ENCODE assay signal across 8 mouse cellular contexts in the genomic region with DNA sequence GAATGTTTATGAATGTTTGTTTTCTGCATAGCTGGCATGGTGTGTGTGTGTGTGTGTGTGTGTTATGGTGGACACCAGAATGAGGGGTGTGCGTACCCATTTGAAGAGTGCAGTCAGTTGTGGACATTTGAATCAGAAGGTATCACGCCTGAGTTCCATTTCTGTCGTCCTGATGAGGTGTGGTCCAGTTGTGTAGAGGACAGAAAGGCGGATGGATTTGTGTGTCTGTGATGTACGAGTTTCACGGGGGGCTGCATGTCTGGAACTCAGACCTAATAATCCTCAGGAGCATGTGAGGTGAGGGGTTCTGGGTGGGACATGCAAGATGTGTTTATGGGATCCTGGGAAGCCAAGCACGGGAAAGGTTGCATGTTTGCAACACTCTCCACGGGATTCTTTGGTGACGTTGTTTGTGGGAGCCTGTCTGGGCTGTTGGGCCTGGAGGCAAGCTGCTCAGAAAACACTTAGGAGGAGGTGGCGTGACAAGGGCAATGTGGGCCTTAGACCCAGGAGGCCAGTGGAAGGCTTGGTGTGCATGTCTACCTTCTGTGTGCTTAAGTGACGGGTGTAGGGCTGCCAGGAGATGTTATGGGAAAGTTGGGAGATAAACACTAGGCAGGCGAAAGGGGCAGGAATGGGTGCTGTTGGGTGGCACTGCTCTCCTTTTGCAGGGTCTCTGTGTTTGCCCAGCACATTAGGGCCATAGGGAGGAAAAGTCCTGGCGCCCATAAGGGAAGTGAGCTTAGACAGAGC. TPM values are rescaled to one million over a fixed set of nuclear protein-coding genes. Genes with fewer than 3 reads are reported as not detected.
DNase-seq lines count a peak whose midpoint lies in the region; ATAC-seq and TF ChIP-seq lines count a peak whose summit lies in the region.

No protein-coding gene starts in this region.

- no peak for TF ChIP-seq CTCF in embryonic fibroblast, embryonic 13.5 days (IDR thresholded peaks at IDR 0.05; ENCODE audit: borderline replicate concordance, insufficient read depth, low read length)
- TF ChIP-seq CTCF in intestine, postnatal 0 days (IDR thresholded peaks at IDR 0.05; ENCODE audit: low read depth), result no peak

- no peaks in the 10 kb centered on the region for H3K36me3 ChIP-seq in forebrain, embryonic 10.5 days (replicated peaks)
- H3K36me3 ChIP-seq in forebrain, embryonic 11.5 days (ENCODE audit: control insufficient read depth, insufficient read depth, low read length), result no peaks in the 10 kb centered on the region
- peaks cover 4% of the 10 kb centered on the region; the same call in 1 of the 2 replicates for H3K36me3 ChIP-seq in intestine, postnatal 0 days (ENCODE audit: control insufficient read depth, insufficient read depth)
- H3K36me3 ChIP-seq in macrophage (ENCODE audit: inconsistent target), result no peaks in the 10 kb centered on the region

- DNase-seq in forebrain, embryonic 10.5 days (ENCODE audit: extremely low spot score, low spot score), result no peak
- no peak for DNase-seq in forebrain, embryonic 11.5 days (ENCODE audit: low spot score)
- no peak for DNase-seq in thymus, postnatal 36 days
- no peak for DNase-seq in gastrocnemius, postnatal 14 days
- no peak for DNase-seq in spleen, adult 12 weeks (ENCODE audit: low spot score)

- H3K4me1 ChIP-seq in forebrain, embryonic 10.5 days, result peaks cover 30% of the 10 kb centered on the region
- H3K4me1 ChIP-seq in forebrain, embryonic 11.5 days (replicated peaks; ENCODE audit: control insufficient read depth, insufficient read depth, low read length), result no peaks in the 10 kb centered on the region; the same call in 1 of the 2 replicates
- peaks cover 13% of the 10 kb centered on the region; the same call in 1 of the 2 replicates for H3K4me1 ChIP-seq in embryonic fibroblast, embryonic 13.5 days (ENCODE audit: control insufficient read depth, insufficient read depth, low read length)
- H3K4me1 ChIP-seq in intestine, postnatal 0 days (replicated peaks; ENCODE audit: control insufficient read depth, insufficient read depth, low read length), result no peaks in the 10 kb centered on the region

- peaks cover 20% of the 10 kb centered on the region for H3K27me3 ChIP-seq in forebrain, embryonic 10.5 days (ENCODE audit: poor library complexity, severe bottlenecking)
- H3K27me3 ChIP-seq in forebrain, embryonic 11.5 days (ENCODE audit: control insufficient read depth, insufficient read depth, low read length), result no peaks in the 10 kb centered on the region
- no peaks in the 10 kb centered on the region for H3K27me3 ChIP-seq in intestine, postnatal 0 days (replicated peaks; ENCODE audit: control insufficient read depth, insufficient read depth, low read length)

- H3K27ac ChIP-seq in forebrain, embryonic 10.5 days, result no peak overlapping the region
- no peak overlapping the region for H3K27ac ChIP-seq in forebrain, embryonic 11.5 days (ENCODE audit: low read depth, low read length)
- no peak overlapping the region for H3K27ac ChIP-seq in embryonic fibroblast, embryonic 13.5 days (ENCODE audit: insufficient read depth, low read length)
- no peak overlapping the region for H3K27ac ChIP-seq in intestine, postnatal 0 days (ENCODE audit: low read depth, low read length)
- no peak overlapping the region for H3K27ac ChIP-seq in macrophage

- no peak for ATAC-seq in forebrain, embryonic 11.5 days (replicated peaks; ENCODE audit: low FRiP score)
- ATAC-seq in intestine, postnatal 0 days, result no peak

- H3K4me2 ChIP-seq in forebrain, embryonic 11.5 days (ENCODE audit: low read depth, low read length, severe bottlenecking), result no peak overlapping the region
- H3K4me2 ChIP-seq in intestine, postnatal 0 days (replicated peaks; ENCODE audit: low read depth), result peak overlapping the region; percentile 93

- no peak for TF ChIP-seq POLR2A in embryonic fibroblast, embryonic 13.5 days (IDR thresholded peaks at IDR 0.05; ENCODE audit: low read depth, low read length)

- intact Hi-C loops in gastrocnemius, postnatal 14 days (cut with DNase I; ENCODE audit: low total_unique reads), result no loop called here

- H3K79me2 ChIP-seq in macrophage (ENCODE audit: inconsistent target), result peaks cover 46% of the 10 kb centered on the region

- WGBS in forebrain, embryonic 10.5 days, result 68% methylated on average over 13 of the region's 13 CpGs
- WGBS in forebrain, embryonic 11.5 days, result 67% methylated on average over 13 of the region's 13 CpGs
- 61% methylated on average over 13 of the region's 13 CpGs for WGBS in intestine, postnatal 0 days
- 91% methylated on average over 13 of the region's 13 CpGs for WGBS in macrophage (ENCODE audit: missing documents)

- H3K4me3 ChIP-seq in forebrain, embryonic 10.5 days, result peak overlapping the region; percentile 92
- no peak overlapping the region for H3K4me3 ChIP-seq in forebrain, embryonic 11.5 days (ENCODE audit: low read depth, low read length)
- H3K4me3 ChIP-seq in embryonic fibroblast, embryonic 13.5 days (ENCODE audit: insufficient read depth, low read length), result peak overlapping the region; percentile 88
- H3K4me3 ChIP-seq in intestine, postnatal 0 days (ENCODE audit: low read depth, low read length), result peak overlapping the region; percentile 93
- peak overlapping the region; percentile 53 for H3K4me3 ChIP-seq in macrophage (ENCODE audit: inconsistent target)

- no peak overlapping the region for H3K9ac ChIP-seq in forebrain, embryonic 11.5 days (ENCODE audit: low read length)
- H3K9ac ChIP-seq in intestine, postnatal 0 days (ENCODE audit: low read depth, low read length), result peak overlapping the region; percentile 91; the same call in 1 of the 2 replicates

- H3K9me3 ChIP-seq in forebrain, embryonic 10.5 days, result no peaks in the 10 kb centered on the region
- H3K9me3 ChIP-seq in forebrain, embryonic 11.5 days (ENCODE audit: control insufficient read depth, low read length), result no peaks in the 10 kb centered on the region
- H3K9me3 ChIP-seq in intestine, postnatal 0 days (ENCODE audit: control insufficient read depth), result no peaks in the 10 kb centered on the region

RNA-seq across cellular contexts. Expression of a gene that starts 1.3 kb away (rescaled TPM):
- 0.46 and 0.77 TPM in 2 replicates for polyA plus RNA-seq in forebrain, embryonic 10.5 days (2016; fragmentation: Nextera tagmentation; extraction: Ambion mirVana)
- 1.1 and 1.4 TPM in 2 replicates for polyA plus RNA-seq in forebrain, embryonic 11.5 days (2014; fragmentation: Nextera tagmentation; extraction: Ambion mirVana)
- 22.6 and 28.5 TPM in 2 replicates for polyA plus RNA-seq in embryonic fibroblast, embryonic 13.5 days (2011; ENCODE audit: insufficient read length, low read depth, missing spikeins)
- polyA plus RNA-seq in intestine, postnatal 0 days (2015; fragmentation: Nextera tagmentation; extraction: Ambion mirVana), result 2.1 and 2.4 TPM in 2 replicates
- 10 to 100 TPM in 21 of 26 experiments, 1 to 10 TPM in 5; 6.7 to 40.7 (median 21.4) TPM for total RNA-seq in macrophage (2018; cell fraction: chromatin; rRNA removed)
- total RNA-seq in macrophage (2018; cell fraction: cytosol; rRNA removed), result 10 to 100 TPM in 25 of 26 experiments, 1 to 10 TPM in 1; 8.5 to 18.3 (median 13.5) TPM
- total RNA-seq in macrophage (2018; cell fraction: nucleus; rRNA removed), result 10 to 100 TPM in 22 of 26 experiments, 1 to 10 TPM in 4; 6.5 to 34.8 (median 18.1) TPM
- polyA plus RNA-seq in macrophage (2018), result 11.6 to 17.8 TPM (median 12.0 TPM) in 3 replicates
- 10 to 100 TPM; 18.2 to 21.3 TPM for total RNA-seq in gastrocnemius, postnatal 14 days (2021)

RNA-seq across cellular contexts. Expression of a gene that starts 5.3 kb away (rescaled TPM):
- 0.14 TPM in 1 of 2 replicates, not detected in the other for polyA plus RNA-seq in forebrain, embryonic 10.5 days (2016; fragmentation: Nextera tagmentation; extraction: Ambion mirVana)
- polyA plus RNA-seq in forebrain, embryonic 11.5 days (2014; fragmentation: Nextera tagmentation; extraction: Ambion mirVana), result not detected in 2 replicates
- polyA plus RNA-seq in embryonic fibroblast, embryonic 13.5 days (2011; ENCODE audit: insufficient read length, low read depth, missing spikeins), result not detected in 2 replicates
- polyA plus RNA-seq in intestine, postnatal 0 days (2015; fragmentation: Nextera tagmentation; extraction: Ambion mirVana), result 0.09 and 0.12 TPM in 2 replicates
- total RNA-seq in macrophage (2018; cell fraction: chromatin; rRNA removed), result not detected
- not detected for total RNA-seq in macrophage (2018; cell fraction: cytosol; rRNA removed)
- total RNA-seq in macrophage (2018; cell fraction: nucleus; rRNA removed), result not detected
- not detected in 3 replicates for polyA plus RNA-seq in macrophage (2018)
- total RNA-seq in gastrocnemius, postnatal 14 days (2021), result not detected

RNA-seq across cellular contexts. Expression of a gene that starts 8.6 kb away (rescaled TPM):
- polyA plus RNA-seq in forebrain, embryonic 10.5 days (2016; fragmentation: Nextera tagmentation; extraction: Ambion mirVana), result 32.9 and 34.5 TPM in 2 replicates
- 61.2 and 65.7 TPM in 2 replicates for polyA plus RNA-seq in forebrain, embryonic 11.5 days (2014; fragmentation: Nextera tagmentation; extraction: Ambion mirVana)
- polyA plus RNA-seq in embryonic fibroblast, embryonic 13.5 days (2011; ENCODE audit: insufficient read length, low read depth, missing spikeins), result 82.6 and 90.9 TPM in 2 replicates
- 13.3 and 14.0 TPM in 2 replicates for polyA plus RNA-seq in intestine, postnatal 0 days (2015; fragmentation: Nextera tagmentation; extraction: Ambion mirVana)
- total RNA-seq in macrophage (2018; cell fraction: chromatin; rRNA removed), result 100 to 1,000 TPM in 17 of 26 experiments, 10 to 100 TPM in 9; 44.9 to 203 (median 109) TPM
- 100 to 1,000 TPM in 13 of 26 experiments, 10 to 100 TPM in 13; 62.8 to 142 (median 98.7) TPM for total RNA-seq in macrophage (2018; cell fraction: cytosol; rRNA removed)
- total RNA-seq in macrophage (2018; cell fraction: nucleus; rRNA removed), result 100 to 1,000 TPM in 20 of 26 experiments, 10 to 100 TPM in 6; 55.8 to 150 (median 113) TPM
- 63.4 to 133 TPM (median 79.6 TPM) in 3 replicates for polyA plus RNA-seq in macrophage (2018)
- total RNA-seq in gastrocnemius, postnatal 14 days (2021), result 10 to 100 TPM; 36.4 to 39.1 TPM

RNA-seq across cellular contexts. Expression of a gene that starts 28.7 kb away (rescaled TPM):
- 1.0 and 1.5 TPM in 2 replicates for polyA plus RNA-seq in forebrain, embryonic 10.5 days (2016; fragmentation: Nextera tagmentation; extraction: Ambion mirVana)
- 0.73 and 1.1 TPM in 2 replicates for polyA plus RNA-seq in forebrain, embryonic 11.5 days (2014; fragmentation: Nextera tagmentation; extraction: Ambion mirVana)
- 4.6 and 7.2 TPM in 2 replicates for polyA plus RNA-seq in embryonic fibroblast, embryonic 13.5 days (2011; ENCODE audit: insufficient read length, low read depth, missing spikeins)
- 2.4 and 2.8 TPM in 2 replicates for polyA plus RNA-seq in intestine, postnatal 0 days (2015; fragmentation: Nextera tagmentation; extraction: Ambion mirVana)
- under 1 TPM in 6 of 26 experiments, not detected in 20; 0.41 to 0.78 (median 0.60) TPM for total RNA-seq in macrophage (2018; cell fraction: chromatin; rRNA removed)
- under 1 TPM in 14 of 26 experiments, not detected in 12; 0.06 to 0.18 (median 0.09) TPM for total RNA-seq in macrophage (2018; cell fraction: cytosol; rRNA removed)
- under 1 TPM in 9 of 26 experiments, not detected in 17; 0.22 to 0.94 (median 0.28) TPM for total RNA-seq in macrophage (2018; cell fraction: nucleus; rRNA removed)
- polyA plus RNA-seq in macrophage (2018), result not detected in 3 replicates
- 10 to 100 TPM; 75.5 to 80.7 TPM for total RNA-seq in gastrocnemius, postnatal 14 days (2021)

RNA-seq across cellular contexts. Expression of a gene that starts 34.6 kb away (rescaled TPM):
- 0.73 TPM in 2 replicates for polyA plus RNA-seq in forebrain, embryonic 10.5 days (2016; fragmentation: Nextera tagmentation; extraction: Ambion mirVana)
- 1.3 and 1.7 TPM in 2 replicates for polyA plus RNA-seq in forebrain, embryonic 11.5 days (2014; fragmentation: Nextera tagmentation; extraction: Ambion mirVana)
- polyA plus RNA-seq in embryonic fibroblast, embryonic 13.5 days (2011; ENCODE audit: insufficient read length, low read depth, missing spikeins), result 1.1 and 2.5 TPM in 2 replicates
- polyA plus RNA-seq in intestine, postnatal 0 days (2015; fragmentation: Nextera tagmentation; extraction: Ambion mirVana), result 0.18 and 0.38 TPM in 2 replicates
- total RNA-seq in macrophage (2018; cell fraction: chromatin; rRNA removed), result 1 to 10 TPM in 12 of 26 experiments, under 1 TPM in 8, not detected in 6; 0.22 to 2.7 (median 1.1) TPM
- total RNA-seq in macrophage (2018; cell fraction: cytosol; rRNA removed), result 1 to 10 TPM in 10 of 26 experiments, under 1 TPM in 16; 0.30 to 1.5 (median 0.81) TPM
- 1 to 10 TPM in 11 of 26 experiments, under 1 TPM in 14, not detected in 1; 0.24 to 7.0 (median 0.85) TPM for total RNA-seq in macrophage (2018; cell fraction: nucleus; rRNA removed)
- polyA plus RNA-seq in macrophage (2018), result 0.69 to 2.7 TPM (median 2.3 TPM) in 3 replicates
- 1 to 10 TPM; 6.6 to 8.0 TPM for total RNA-seq in gastrocnemius, postnatal 14 days (2021)
